Mouse (Mus musculus) liver, embryonic 11.5 days (tissue): ENCODE measurements around the gene 2010111I01Rik. TPM values are rescaled to one million over a fixed set of nuclear protein-coding genes. Genes with fewer than 3 reads are reported as not detected.

Source experiments
- ATAC-seq: fragments of 200-750 bp; cut with Nextera tagmentation; replicated peaks from 2 replicates; pipeline ENCODE4 v1.8.0; 2017; ENCODE audit warnings: moderate number of reproducible peaks, mild to moderate bottlenecking, moderate TSS enrichment, moderate library complexity; ENCODE audit not compliant: low FRiP score
- DNase-seq: peaks from one replicate; pipeline ENCODE4 v3.0.0-alpha.2; 2017; ENCODE audit warnings: low spot score
- H3K27ac ChIP-seq: fragments of 300-500 bp; sonication (generic); 2 replicates; pipeline ENCODE4 v1.5.1; 2014; ENCODE audit warnings: mild to moderate bottlenecking, low read depth, low read length, control low read depth
- H3K27me3 ChIP-seq: fragments of 300-500 bp; sonication (generic); replicated peaks from 2 replicates; pipeline ENCODE4 v1.6.1; 2014; ENCODE audit warnings: low read length, mixed read lengths; ENCODE audit not compliant: control insufficient read depth, insufficient read depth
- H3K36me3 ChIP-seq: fragments of 300-500 bp; sonication (generic); 2 replicates; pipeline ENCODE4 v1.6.1; 2014; ENCODE audit warnings: mild to moderate bottlenecking, low read length, moderate library complexity, mixed read lengths; ENCODE audit not compliant: control insufficient read depth, insufficient read depth
- H3K4me1 ChIP-seq: fragments of 300-500 bp; sonication (generic); replicated peaks from 2 replicates; pipeline ENCODE4 v1.6.1; 2014; ENCODE audit warnings: low read length, mixed read lengths; ENCODE audit not compliant: control insufficient read depth, insufficient read depth
- H3K4me2 ChIP-seq: fragments of 300-500 bp; sonication (generic); 2 replicates; pipeline ENCODE4 v1.6.1; 2014; ENCODE audit warnings: mild to moderate bottlenecking, control low read depth, moderate library complexity
- H3K4me3 ChIP-seq: fragments of 300-500 bp; sonication (generic); 2 replicates; pipeline ENCODE4 v1.5.1; 2014; ENCODE audit warnings: low read depth, low read length, control low read depth
- H3K9ac ChIP-seq: fragments of 300-500 bp; sonication (generic); 2 replicates; pipeline ENCODE4 v1.6.1; 2014; ENCODE audit warnings: low read depth, low read length, control low read depth
- H3K9me3 ChIP-seq: fragments of 300-500 bp; sonication (generic); 2 replicates; pipeline ENCODE4 v1.6.1; 2016; ENCODE audit warnings: low read length, inconsistent platforms, mixed read lengths; ENCODE audit not compliant: control insufficient read depth
- WGBS: fragments of 180-500 bp; shearing (Covaris S2); extraction: QIAGEN DNeasy Blood & Tissue Kit; methylation state at CpG from one replicate; pipeline ENCODE4 v1.1.7; 2014; 5-methylcytosine and 5-hydroxymethylcytosine counted together
- polyA plus RNA-seq: library from polyadenylated mRNA; unstranded; fragments of >200 nt; fragmentation: Nextera tagmentation; extraction: Ambion mirVana; gene quantifications from 2 replicates; pipeline ENCODE4 v1.2.1, GENCODE M21; 2014

Gene 2010111I01Rik
- polyA plus RNA-seq, 1 experiment from 2014 or later: 30.6 TPM

- Histone ChIP-seq H3K27ac (no peak overlapping the region), H3K4me1 (0 out of 2 replicates have a peak, but pooled peaks cover 7% of the 10 kb centered on the region), H3K4me3 (no peak overlapping the region), H3K9me3 (no peaks in the 10 kb centered on the region), H3K36me3 (no peaks in the 10 kb centered on the region), H3K9ac (no peak overlapping the region), H3K4me2 (no peak overlapping the region), H3K27me3 (no peaks in the 10 kb centered on the region)
- DNase-seq: no peak
- no peak for ATAC-seq
- WGBS: 79% methylated on average over 4 of the region's 4 CpGs
Measured at GRCm38 (mm10) chr13:63186217-63186616, 221.5 kb downstream of the 2010111I01Rik start.

- ATAC-seq (no peak), DNase-seq (no peak)
- Histone ChIP-seq H3K36me3 (no peaks in the 10 kb centered on the region), H3K4me2 (no peak overlapping the region), H3K9me3 (no peaks in the 10 kb centered on the region), H3K27me3 (no peaks in the 10 kb centered on the region), H3K4me3 (no peak overlapping the region), H3K4me1 (0 out of 2 replicates have a peak, but pooled peaks cover 7% of the 10 kb centered on the region), H3K9ac (no peak overlapping the region), H3K27ac (no peak overlapping the region)
- 76% methylated on average over 1 of the region's 1 CpGs for WGBS
Measured at GRCm38 (mm10) chr13:63186642-63187041, 221.9 kb downstream of the 2010111I01Rik start.

GRCm38 (mm10) chr13:63187145-63188143 is 222.8 kb downstream of the 2010111I01Rik start:
- ATAC-seq: no peak
- Histone ChIP-seq H3K9me3 (no peaks in the 10 kb centered on the region), H3K4me2 (no peak overlapping the region), H3K4me1 (0 out of 2 replicates have a peak, but pooled peaks cover 7% of the 10 kb centered on the region), H3K27ac (no peak overlapping the region), H3K36me3 (no peaks in the 10 kb centered on the region), H3K27me3 (no peaks in the 10 kb centered on the region), H3K9ac (no peak overlapping the region), H3K4me3 (no peak overlapping the region)
- no peak for DNase-seq
- WGBS: 56% methylated on average over 13 of the region's 13 CpGs

- ATAC-seq: no peak
- WGBS: 74% methylated on average over 5 of the region's 5 CpGs
- H3K4me3 ChIP-seq: no peak overlapping the region
- H3K4me2 ChIP-seq: no peak overlapping the region
- DNase-seq: no peak
- H3K4me1 ChIP-seq: 0 out of 2 replicates have a peak, but pooled peaks cover 7% of the 10 kb centered on the region
- no peak overlapping the region for H3K9ac ChIP-seq
- H3K9me3 ChIP-seq: no peaks in the 10 kb centered on the region
- H3K27ac ChIP-seq: no peak overlapping the region
- H3K27me3 ChIP-seq: no peaks in the 10 kb centered on the region
- no peaks in the 10 kb centered on the region for H3K36me3 ChIP-seq
Measured at GRCm38 (mm10) chr13:63188306-63188705, 223.6 kb downstream of the 2010111I01Rik start.

- no peak overlapping the region for H3K4me2 ChIP-seq
- ATAC-seq (no peak), DNase-seq (no peak)
- H3K27me3 ChIP-seq: no peaks in the 10 kb centered on the region
- no peak overlapping the region for H3K9ac ChIP-seq
- 0 out of 2 replicates have a peak, but pooled peaks cover 7% of the 10 kb centered on the region for H3K4me1 ChIP-seq
- H3K36me3 ChIP-seq: no peaks in the 10 kb centered on the region
- 64% methylated on average over 2 of the region's 2 CpGs for WGBS
- H3K9me3 ChIP-seq: no peaks in the 10 kb centered on the region
- H3K27ac ChIP-seq: no peak overlapping the region
- no peak overlapping the region for H3K4me3 ChIP-seq
Measured at GRCm38 (mm10) chr13:63188811-63189210, 224.1 kb downstream of the 2010111I01Rik start.

GRCm38 (mm10) chr13:63193423-63193822 is 228.7 kb downstream of the 2010111I01Rik start:
- H3K36me3 ChIP-seq: no peaks in the 10 kb centered on the region
- H3K4me3 ChIP-seq: no peak overlapping the region
- DNase-seq (no peak), ATAC-seq (no peak)
- no peaks in the 10 kb centered on the region for H3K27me3 ChIP-seq
- H3K9ac ChIP-seq: no peak overlapping the region
- H3K4me2 ChIP-seq: no peak overlapping the region
- no peaks in the 10 kb centered on the region for H3K4me1 ChIP-seq
- no peak overlapping the region for H3K27ac ChIP-seq
- 73% methylated on average over 3 of the region's 3 CpGs for WGBS
- no peaks in the 10 kb centered on the region for H3K9me3 ChIP-seq

- H3K9ac ChIP-seq: no peak overlapping the region
- H3K4me1 ChIP-seq: no peaks in the 10 kb centered on the region
- no peaks in the 10 kb centered on the region for H3K9me3 ChIP-seq
- WGBS: 77% methylated on average over 1 of the region's 1 CpGs
- H3K4me3 ChIP-seq: no peak overlapping the region
- H3K27me3 ChIP-seq: no peaks in the 10 kb centered on the region
- no peaks in the 10 kb centered on the region for H3K36me3 ChIP-seq
- DNase-seq: no peak
- H3K4me2 ChIP-seq: no peak overlapping the region
- H3K27ac ChIP-seq: no peak overlapping the region
- ATAC-seq: no peak
Measured at GRCm38 (mm10) chr13:63198038-63198437, 233.3 kb downstream of the 2010111I01Rik start.

GRCm38 (mm10) chr13:63199588-63199987 is 234.9 kb downstream of the 2010111I01Rik start:
- no peak for ATAC-seq
- Histone ChIP-seq H3K36me3 (no peaks in the 10 kb centered on the region), H3K4me3 (no peak overlapping the region), H3K9me3 (no peaks in the 10 kb centered on the region), H3K27ac (no peak overlapping the region), H3K27me3 (no peaks in the 10 kb centered on the region), H3K4me1 (no peaks in the 10 kb centered on the region), H3K9ac (no peak overlapping the region), H3K4me2 (no peak overlapping the region)
- WGBS: 69% methylated on average over 2 of the region's 2 CpGs
- no peak for DNase-seq
